Mouse (Mus musculus): Measurements from ENCODE around the gene Prkab1.

- TF ChIP-seq CTCF (conservative IDR thresholded peaks at IDR 0.05; ENCODE audit: insufficient read depth, insufficient read length, low read depth, low read length), result no peak
- TF ChIP-seq POLR2A (IDR thresholded peaks at IDR 0.05; ENCODE audit: low read depth, low read length), result no peak
These were observed 2.8 kb downstream of the Prkab1 start for GRCm38 (mm10) chr5:116021552-116021951.

Measured in kidney, adult 2 months (tissue).